Mouse (Mus musculus): ENCODE measurements around the gene Sesn1.
"Not testable (repeated sequence)": the region's sequence is repeated elsewhere in the genome, so short reads cannot be mapped to it uniquely, and the experiment has no call there.

Gene Sesn1

DNA sequence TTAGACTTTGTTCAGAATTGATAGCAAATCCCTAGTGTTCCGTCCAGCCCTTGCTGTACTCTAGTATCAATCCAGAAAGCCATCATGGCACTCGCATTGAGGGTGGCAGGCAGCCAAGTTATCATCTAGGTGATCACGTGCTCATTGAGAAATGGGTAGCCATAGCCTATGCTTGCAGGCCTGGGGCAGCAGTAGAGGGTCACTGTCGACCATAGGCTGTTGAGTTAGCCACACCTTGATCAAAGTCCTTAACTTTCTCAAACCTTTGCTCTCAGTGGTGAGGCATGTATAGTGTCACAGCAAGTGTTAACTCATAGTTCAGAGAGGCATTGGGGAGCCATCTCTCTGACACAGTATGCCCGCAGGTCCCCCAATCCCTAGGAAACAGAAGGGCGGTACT lies 11.4 kb downstream of the Sesn1 start:
- DNase-seq (ENCODE audit: low spot score) = no peak

- no peak for DNase-seq (ENCODE audit: low spot score)
Observed at GRCm38 (mm10) chr10:41822573-41823281, 13.0 kb downstream of the Sesn1 start.

DNA sequence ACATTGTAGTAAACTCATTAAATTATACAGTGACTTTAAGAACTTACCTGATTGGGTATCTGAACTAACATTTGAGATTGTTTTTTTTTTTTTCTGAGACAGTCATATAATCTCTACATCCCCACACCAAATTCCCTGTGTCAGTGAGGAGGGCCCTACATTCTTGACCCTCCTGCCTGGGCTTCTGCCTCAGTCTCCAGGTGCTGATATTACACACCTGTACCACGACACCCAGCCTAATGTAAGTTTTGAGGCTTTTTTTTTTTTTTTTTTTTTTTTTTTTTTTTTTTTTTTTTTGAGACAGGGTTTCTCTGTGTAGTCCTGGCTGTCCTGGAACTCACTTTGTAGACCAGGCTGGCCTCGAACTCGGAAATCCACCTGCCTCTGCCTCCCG lies 13.5 kb downstream of the Sesn1 start:
- DNase-seq (ENCODE audit: low spot score) = not testable (repeated sequence)

DNA sequence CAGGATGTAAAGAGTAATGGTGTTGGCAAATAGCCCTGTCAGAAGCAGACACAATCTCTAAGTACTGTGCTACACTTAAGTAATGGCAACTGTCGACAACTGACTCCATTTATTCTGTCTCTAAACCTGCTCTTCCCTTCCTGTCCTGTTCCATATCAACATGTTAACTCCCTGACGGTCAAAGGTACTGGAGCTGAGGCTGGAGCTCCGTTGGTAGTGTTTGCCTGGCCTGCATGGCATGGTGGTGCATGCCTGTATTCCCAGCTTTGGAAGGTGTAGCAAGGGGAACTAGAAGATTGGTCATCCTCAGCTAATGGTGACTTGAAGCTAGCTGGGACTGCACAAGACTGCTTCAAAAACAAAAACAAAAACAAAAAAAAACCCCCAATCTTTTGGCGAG lies 14.2 kb downstream of the Sesn1 start:
- no peak for DNase-seq (ENCODE audit: low spot score)

GRCm38 (mm10) chr10:41825041-41825440 lies 15.3 kb downstream of the Sesn1 start:
- no peak for DNase-seq (ENCODE audit: low spot score)

- DNase-seq (ENCODE audit: low spot score) = no peak
Observed at GRCm38 (mm10) chr10:41825996-41826395, 16.3 kb downstream of the Sesn1 start.

- DNase-seq (ENCODE audit: low spot score) = no peak
Observed at GRCm38 (mm10) chr10:41826526-41827116, 16.9 kb downstream of the Sesn1 start.

DNA sequence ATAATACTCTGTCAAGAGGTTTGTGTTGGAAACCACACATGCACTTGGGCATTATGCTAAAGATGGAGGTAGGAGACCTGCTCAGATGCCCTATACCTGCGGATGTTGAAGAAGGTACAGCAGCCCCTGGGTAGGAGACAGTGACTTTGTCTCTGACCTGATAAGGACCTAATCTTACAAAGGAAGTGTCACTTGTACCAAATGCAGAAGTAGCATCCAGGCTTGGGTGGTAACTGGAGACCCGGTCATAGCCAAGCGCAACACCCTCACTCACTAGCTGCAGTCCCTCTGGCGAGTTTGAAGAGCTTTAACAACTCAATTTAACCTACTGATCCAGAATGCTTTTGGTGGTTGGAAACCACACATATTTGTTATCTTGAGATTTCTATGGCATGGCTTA lies 18.0 kb downstream of the Sesn1 start:
- DNase-seq (ENCODE audit: low spot score) = no peak

DNA sequence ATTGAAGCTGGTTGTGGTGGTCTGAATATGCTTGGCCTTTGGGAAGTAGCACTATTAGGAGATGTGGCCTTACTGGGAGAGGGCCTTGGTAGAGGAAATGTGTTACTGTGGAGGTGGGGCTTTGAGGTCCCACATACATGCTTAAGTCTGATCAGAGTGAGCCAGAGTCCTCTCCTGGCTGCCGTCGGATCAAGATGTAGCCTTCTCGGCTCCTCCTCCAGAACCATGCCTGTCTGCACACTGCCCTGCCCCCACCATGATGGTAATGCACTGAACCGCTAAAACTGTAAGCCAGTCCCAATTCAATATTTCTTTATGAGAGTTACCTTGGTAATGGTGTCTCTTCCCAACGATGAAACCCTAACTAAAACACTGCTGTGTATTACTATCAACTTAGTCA lies 19.5 kb downstream of the Sesn1 start:
- DNase-seq (ENCODE audit: low spot score) = no peak

DNA sequence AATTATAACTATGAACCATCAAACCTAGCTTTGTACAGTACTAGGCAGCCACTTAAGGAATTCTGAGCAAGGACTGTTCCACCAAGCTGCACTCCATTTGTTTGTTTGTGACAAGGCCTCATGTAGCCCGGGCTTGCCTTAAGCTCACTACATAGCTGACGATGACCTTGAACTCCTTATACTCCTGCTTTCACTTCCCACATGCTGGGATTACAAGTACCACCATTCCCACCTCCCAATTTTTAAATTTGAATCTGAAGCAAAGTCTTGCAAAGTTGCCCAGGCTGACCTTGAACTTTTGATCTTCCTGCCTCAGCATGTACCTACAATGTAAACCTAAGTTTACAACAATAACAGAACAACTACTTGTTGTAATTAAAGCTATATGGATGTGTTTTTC lies 20.2 kb downstream of the Sesn1 start:
- no peak for DNase-seq (ENCODE audit: low spot score)

DNA sequence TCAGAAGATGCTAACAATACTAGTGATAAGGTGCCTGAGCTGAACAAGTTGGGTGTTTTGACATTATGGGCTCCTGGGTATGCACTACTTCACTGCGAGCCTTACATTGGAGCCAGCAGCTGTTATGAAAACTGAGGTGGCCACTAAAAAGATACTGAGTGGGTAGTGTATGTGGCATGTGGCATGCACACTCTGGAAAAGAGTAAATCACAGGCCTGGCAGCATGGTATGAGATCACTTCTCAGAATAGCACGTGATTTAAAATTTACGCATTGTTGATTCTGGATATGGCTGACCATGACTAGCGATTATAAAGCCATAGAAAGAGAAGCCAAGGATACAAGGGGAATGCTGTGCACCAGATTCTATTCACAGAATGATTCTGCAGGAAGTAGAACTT lies 20.7 kb downstream of the Sesn1 start:
- DNase-seq (ENCODE audit: low spot score) = no peak

- DNase-seq (ENCODE audit: low spot score) = peak; percentile 72
Observed at GRCm38 (mm10) chr10:41830851-41831522, 21.3 kb downstream of the Sesn1 start.

- DNase-seq (ENCODE audit: low spot score) = no peak
Observed at GRCm38 (mm10) chr10:41832191-41832590, 22.5 kb downstream of the Sesn1 start.

DNA sequence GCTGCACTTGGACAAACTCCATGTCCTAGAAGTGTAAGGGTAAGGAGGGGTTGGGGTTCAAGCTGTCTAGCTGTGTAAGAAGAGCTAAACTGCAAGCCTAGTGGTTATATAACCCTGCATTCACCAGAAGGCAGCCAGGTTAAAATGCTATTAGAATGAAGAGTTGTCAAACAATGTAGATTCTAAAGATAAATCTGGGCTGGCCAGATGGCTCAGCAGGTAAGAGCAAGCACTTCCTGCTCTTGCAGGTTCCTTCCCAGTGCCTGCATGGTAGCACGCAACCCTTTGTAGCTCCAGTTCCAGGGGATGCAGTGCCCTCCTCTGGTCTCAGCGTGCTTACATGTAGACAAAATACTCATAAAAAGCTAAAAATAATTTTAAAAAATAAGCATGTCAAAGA lies 24.4 kb downstream of the Sesn1 start:
- DNase-seq (ENCODE audit: low spot score) = no peak

DNA sequence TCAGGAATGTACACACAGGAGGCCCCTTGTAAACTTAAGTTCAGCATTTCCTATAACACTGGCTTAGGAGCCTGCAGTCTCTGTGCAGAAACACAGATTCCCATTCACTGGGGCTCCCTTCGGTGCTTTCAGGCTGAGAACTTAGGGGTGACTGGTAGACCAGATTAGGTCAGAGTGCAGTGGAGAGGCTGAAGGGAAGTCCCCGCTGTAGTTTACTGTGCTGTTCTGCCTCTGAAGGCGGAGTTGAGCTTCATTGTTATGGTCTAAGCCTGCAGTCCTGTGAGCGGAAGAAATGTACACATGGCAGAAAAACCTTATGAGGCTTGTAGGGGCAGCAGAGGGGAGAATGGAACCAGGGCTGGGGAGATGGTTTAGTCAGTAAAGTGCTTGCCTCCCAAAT lies 29.2 kb downstream of the Sesn1 start:
- DNase-seq (ENCODE audit: low spot score) = no peak

GRCm38 (mm10) chr10:41847737-41848136 lies 38.0 kb downstream of the Sesn1 start:
- DNase-seq (ENCODE audit: low spot score) = no peak

DNA sequence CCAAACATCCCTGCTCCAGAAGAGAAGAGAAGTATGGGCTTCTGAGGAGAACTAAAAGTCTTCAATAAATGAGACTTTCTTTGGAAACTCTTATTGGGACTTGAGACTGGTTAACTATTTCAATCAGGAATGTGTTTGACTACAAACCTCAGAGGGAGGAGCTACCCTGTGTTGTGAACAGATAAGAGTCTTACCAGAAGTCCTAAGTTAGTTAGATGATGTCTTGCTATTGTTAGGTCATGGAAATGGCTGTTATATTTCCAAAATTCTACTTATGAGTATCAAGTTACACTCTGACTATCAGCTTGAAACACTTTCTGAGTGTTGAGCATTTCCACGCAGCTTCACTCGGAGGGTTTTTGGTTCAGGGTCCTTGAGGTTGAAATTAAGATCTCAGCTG lies 39.0 kb downstream of the Sesn1 start:
- no peak for DNase-seq (ENCODE audit: low spot score)

GRCm38 (mm10) chr10:41859820-41860219 lies 50.1 kb downstream of the Sesn1 start:
- no peak for DNase-seq (ENCODE audit: low spot score)

DNA sequence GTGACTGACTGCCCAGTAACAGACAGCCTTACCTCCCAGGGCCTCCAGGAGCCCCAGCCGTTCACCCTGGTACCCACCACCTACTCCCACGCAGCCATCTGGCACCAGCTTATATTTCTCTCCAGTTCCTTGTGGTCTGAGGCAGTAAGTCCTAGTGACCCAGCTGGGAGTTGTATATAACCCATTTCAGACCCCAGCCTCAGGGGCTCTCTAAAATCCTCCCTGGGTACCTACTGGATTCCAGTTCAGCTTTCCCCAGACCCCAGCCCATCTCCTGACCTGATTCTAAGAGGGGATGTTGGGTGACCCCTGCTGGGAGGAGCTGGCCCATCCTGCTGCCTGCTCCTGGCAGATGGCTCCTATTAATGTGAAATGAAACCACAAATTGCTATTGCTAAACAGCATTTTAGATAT lies 50.5 kb downstream of the Sesn1 start:
- no peak for DNase-seq (ENCODE audit: low spot score)

GRCm38 (mm10) chr10:41863053-41863452 lies 53.3 kb downstream of the Sesn1 start:
- DNase-seq (ENCODE audit: low spot score) = no peak

DNA sequence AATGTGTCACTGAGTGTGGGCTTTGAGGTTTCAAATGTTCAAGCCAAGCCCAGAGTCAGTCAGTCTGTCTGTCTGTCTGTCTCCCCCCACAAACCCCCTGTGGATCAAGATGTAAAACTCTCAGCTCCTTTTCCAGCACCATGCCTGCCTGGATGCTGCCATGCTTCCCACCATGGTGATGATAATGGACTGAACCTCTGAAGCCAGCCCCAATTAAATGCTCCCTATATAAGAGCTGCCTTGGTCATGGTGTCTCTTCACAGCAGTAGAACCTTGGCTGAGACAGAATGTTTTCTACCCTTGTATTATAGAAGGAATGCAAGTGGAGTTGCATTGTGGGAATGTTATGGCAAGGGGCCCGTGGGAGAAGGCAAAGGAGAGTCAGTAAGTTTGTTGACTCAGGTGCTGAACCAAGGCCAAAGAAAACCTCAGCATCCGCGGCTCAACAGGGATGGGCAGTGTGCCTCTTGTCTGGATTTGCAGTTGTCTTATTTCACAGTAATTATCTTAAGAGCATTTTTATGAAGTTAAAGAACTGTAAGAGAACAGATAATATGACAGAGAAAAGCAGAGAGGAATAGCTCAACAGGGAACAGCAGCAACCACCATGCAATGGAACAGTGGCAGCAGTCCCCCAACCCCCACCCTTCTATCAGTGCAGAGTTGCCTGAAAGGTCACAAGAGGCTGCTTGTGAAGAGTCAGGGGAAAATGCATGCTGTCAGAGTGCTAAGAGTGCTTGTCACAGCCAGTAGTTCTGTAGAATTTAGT lies 56.5 kb downstream of the Sesn1 start:
- DNase-seq (ENCODE audit: low spot score) = peak; percentile 18

DNA sequence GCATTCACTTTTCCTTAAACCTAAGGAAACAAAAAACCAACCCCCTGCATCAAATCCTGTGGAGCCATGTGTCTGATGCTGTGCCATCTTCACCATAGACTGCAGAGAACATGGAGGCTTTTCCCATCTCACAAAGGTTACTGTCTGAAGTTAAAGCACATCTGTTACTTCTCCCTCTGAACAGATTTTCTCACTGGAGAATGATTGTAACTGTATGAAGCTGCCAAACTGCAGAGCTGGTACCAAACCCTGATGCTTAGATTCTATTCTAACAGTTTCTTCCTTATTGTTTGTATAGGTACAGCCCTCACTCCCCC lies 57.1 kb downstream of the Sesn1 start:
- no peak for DNase-seq (ENCODE audit: low spot score)

GRCm38 (mm10) chr10:41867956-41868355 lies 58.2 kb downstream of the Sesn1 start:
- no peak for DNase-seq (ENCODE audit: low spot score)

All from lung, postnatal 25 days (tissue).